Mouse (Mus musculus) embryonic facial prominence, embryonic 12.5 days (tissue): Measurements from ENCODE around the gene Cfd. TPM values are rescaled to one million over a fixed set of nuclear protein-coding genes. Genes with fewer than 3 reads are reported as not detected.

Source experiments
- ATAC-seq: fragments of 200-750 bp; cut with Nextera tagmentation; 2 replicates; pipeline ENCODE4 v1.8.0; 2017; ENCODE audit not compliant: insufficient number of reproducible peaks, insufficient read depth, low FRiP score, low TSS enrichment
- H3K27ac ChIP-seq: fragments of 300-500 bp; sonication (generic); 2 replicates; pipeline ENCODE4 v1.5.1; 2016; ENCODE audit warnings: mild to moderate bottlenecking
- H3K27me3 ChIP-seq: fragments of 300-500 bp; sonication (generic); 2 replicates; pipeline ENCODE4 v1.6.1; 2016; ENCODE audit warnings: mild to moderate bottlenecking, moderate library complexity
- H3K36me3 ChIP-seq: fragments of 300-500 bp; sonication (generic); 2 replicates; pipeline ENCODE4 v1.6.1; 2016; ENCODE audit warnings: mild to moderate bottlenecking
- H3K4me1 ChIP-seq: fragments of 300-500 bp; sonication (generic); 2 replicates; pipeline ENCODE4 v1.6.1; 2016
- H3K4me2 ChIP-seq: fragments of 300-500 bp; sonication (generic); replicated peaks from 2 replicates; pipeline ENCODE4 v1.6.1; 2016; ENCODE audit warnings: mild to moderate bottlenecking, moderate library complexity
- H3K4me3 ChIP-seq: fragments of 300-500 bp; sonication (generic); 2 replicates; pipeline ENCODE4 v1.5.1; 2016; ENCODE audit warnings: mild to moderate bottlenecking
- H3K9ac ChIP-seq: fragments of 300-500 bp; sonication (generic); 2 replicates; pipeline ENCODE4 v1.6.1; 2016; ENCODE audit warnings: mild to moderate bottlenecking, moderate library complexity
- H3K9me3 ChIP-seq: fragments of 300-500 bp; sonication (generic); 2 replicates; pipeline ENCODE4 v1.6.1; 2016; ENCODE audit warnings: mild to moderate bottlenecking, moderate library complexity
- WGBS: fragments of 180-500 bp; shearing (Covaris S2); methylation state at CpG from one replicate; pipeline ENCODE4 v1.1.7; 2016; 5-methylcytosine and 5-hydroxymethylcytosine counted together
- polyA plus RNA-seq: library from polyadenylated mRNA; unstranded; fragments of >200 nt; fragmentation: Nextera tagmentation; extraction: Ambion mirVana; gene quantifications from 2 replicates; pipeline ENCODE4 v1.2.1, GENCODE M21; 2016

The Cfd gene
- polyA plus RNA-seq, 1 experiment from 2014 or later, result not detected

GRCm38 (mm10) chr10:79914948-79915596 lies 24.4 kb downstream of the Cfd start:
- no peak for ATAC-seq
- WGBS, result 77% methylated on average over 7 of the region's 7 CpGs
- 0 out of 2 replicates have a peak overlapping the region, but pooled peaks have one; percentile 18 for H3K4me2 ChIP-seq
- H3K9ac ChIP-seq, result peak overlapping the region; percentile 27; the same call in 1 of the 2 replicates
- no peak overlapping the region for H3K27ac ChIP-seq
- no peaks in the 10 kb centered on the region for H3K9me3 ChIP-seq
- H3K27me3 ChIP-seq, result peaks cover 30% of the 10 kb centered on the region
- peaks cover 41% of the 10 kb centered on the region for H3K4me1 ChIP-seq
- no peak overlapping the region for H3K4me3 ChIP-seq
- H3K36me3 ChIP-seq, result peaks cover 25% of the 10 kb centered on the region

GRCm38 (mm10) chr10:79916081-79916480 lies 25.4 kb downstream of the Cfd start:
- WGBS, result 8% methylated on average over 8 of the region's 8 CpGs
- peak overlapping the region; percentile 95 for H3K9ac ChIP-seq
- H3K4me2 ChIP-seq, result peak overlapping the region; percentile 90
- H3K9me3 ChIP-seq, result no peaks in the 10 kb centered on the region
- peak overlapping the region; percentile 77 for H3K4me3 ChIP-seq
- H3K4me1 ChIP-seq, result peaks cover 51% of the 10 kb centered on the region
- H3K27me3 ChIP-seq, result peaks cover 40% of the 10 kb centered on the region
- H3K36me3 ChIP-seq, result peaks cover 17% of the 10 kb centered on the region
- H3K27ac ChIP-seq, result peak overlapping the region; percentile 67; the same call in 1 of the 2 replicates
- no peak for ATAC-seq

GRCm38 (mm10) chr10:79916808-79917531 lies 26.3 kb downstream of the Cfd start, which contains the start of gene Kiss1r:
TSS of gene Kiss1r (plus strand) at chr10:79916971.
- Histone ChIP-seq H3K9me3 (no peaks in the 10 kb centered on the region), H3K36me3 (peaks cover 8% of the 10 kb centered on the region), H3K27me3 (peaks cover 49% of the 10 kb centered on the region), H3K4me3 (peak within 1 kb of the TSS; percentile 77), H3K27ac (peak within 1 kb of the TSS; percentile 67), H3K9ac (peak within 1 kb of the TSS; percentile 95), H3K4me1 (peaks cover 58% of the 10 kb centered on the region), H3K4me2 (peak within 1 kb of the TSS; percentile 90)
- peak; percentile 79 for ATAC-seq
- WGBS, result 2% methylated on average over 42 of the region's 42 CpGs

- H3K36me3 ChIP-seq, result peaks cover 2% of the 10 kb centered on the region; the same call in 1 of the 2 replicates
- peaks cover 55% of the 10 kb centered on the region for H3K27me3 ChIP-seq
- peak overlapping the region; percentile 77 for H3K4me3 ChIP-seq
- H3K9me3 ChIP-seq, result no peaks in the 10 kb centered on the region
- ATAC-seq, result no peak
- H3K4me2 ChIP-seq, result peak overlapping the region; percentile 90; the same call in 1 of the 2 replicates
- 65% methylated on average over 5 of the region's 5 CpGs for WGBS
- no peak overlapping the region for H3K9ac ChIP-seq
- H3K27ac ChIP-seq, result no peak overlapping the region
- peaks cover 58% of the 10 kb centered on the region for H3K4me1 ChIP-seq
Observed at GRCm38 (mm10) chr10:79917532-79918100, 27.0 kb downstream of the Cfd start.

- Histone ChIP-seq H3K4me1 (peaks cover 58% of the 10 kb centered on the region), H3K4me2 (peak overlapping the region; percentile 35), H3K9me3 (no peaks in the 10 kb centered on the region), H3K4me3 (peak overlapping the region; percentile 11), H3K9ac (0 out of 2 replicates have a peak overlapping the region, but pooled peaks have one; percentile 11), H3K36me3 (no peaks in the 10 kb centered on the region), H3K27me3 (peaks cover 64% of the 10 kb centered on the region), H3K27ac (no peak overlapping the region)
- WGBS, result 7% methylated on average over 35 of the region's 35 CpGs
- no peak for ATAC-seq
Observed at GRCm38 (mm10) chr10:79918231-79919078, 27.8 kb downstream of the Cfd start.

GRCm38 (mm10) chr10:79919251-79919849 lies 28.7 kb downstream of the Cfd start:
- peak overlapping the region; percentile 17; the same call in 1 of the 2 replicates for H3K4me3 ChIP-seq
- H3K36me3 ChIP-seq, result no peaks in the 10 kb centered on the region
- no peak overlapping the region for H3K27ac ChIP-seq
- 2% methylated on average over 21 of the region's 21 CpGs for WGBS
- no peak overlapping the region for H3K9ac ChIP-seq
- peak overlapping the region; percentile 35 for H3K4me2 ChIP-seq
- H3K27me3 ChIP-seq, result peaks cover 66% of the 10 kb centered on the region
- ATAC-seq, result no peak
- no peaks in the 10 kb centered on the region for H3K9me3 ChIP-seq
- peaks cover 53% of the 10 kb centered on the region for H3K4me1 ChIP-seq

- 15% methylated on average over 26 of the region's 26 CpGs for WGBS
- H3K27me3 ChIP-seq, result peaks cover 66% of the 10 kb centered on the region
- peak; percentile 24; the same call in 1 of the 2 replicates for ATAC-seq
- H3K4me1 ChIP-seq, result peaks cover 47% of the 10 kb centered on the region
- H3K9ac ChIP-seq, result 0 out of 2 replicates have a peak overlapping the region, but pooled peaks have one; percentile 2
- H3K4me3 ChIP-seq, result peak overlapping the region; percentile 27
- no peak overlapping the region for H3K27ac ChIP-seq
- H3K36me3 ChIP-seq, result no peaks in the 10 kb centered on the region
- H3K9me3 ChIP-seq, result no peaks in the 10 kb centered on the region
- H3K4me2 ChIP-seq, result peak overlapping the region; percentile 47
Observed at GRCm38 (mm10) chr10:79920056-79920890, 29.6 kb downstream of the Cfd start.

- peak within 1 kb of the TSS; percentile 47 for H3K4me2 ChIP-seq
- H3K4me1 ChIP-seq, result peaks cover 46% of the 10 kb centered on the region
- 3% methylated on average over 39 of the region's 41 CpGs for WGBS
- peak within 1 kb of the TSS; percentile 27 for H3K4me3 ChIP-seq
- ATAC-seq, result no peak
- H3K27ac ChIP-seq, result no peak within 1 kb of the TSS
- H3K9me3 ChIP-seq, result no peaks in the 10 kb centered on the region
- H3K9ac ChIP-seq, result peak within 1 kb of the TSS; percentile 31
- H3K27me3 ChIP-seq, result peaks cover 66% of the 10 kb centered on the region
- H3K36me3 ChIP-seq, result no peaks in the 10 kb centered on the region
Observed at GRCm38 (mm10) chr10:79920958-79921535, 30.4 kb downstream of the Cfd start, which contains the start of gene R3hdm4. TSS of gene R3hdm4 (minus strand) at chr10:79921208.

- no peak overlapping the region for H3K27ac ChIP-seq
- peaks cover 66% of the 10 kb centered on the region for H3K27me3 ChIP-seq
- H3K36me3 ChIP-seq, result no peaks in the 10 kb centered on the region
- H3K4me2 ChIP-seq, result peak overlapping the region; percentile 47
- no peaks in the 10 kb centered on the region for H3K9me3 ChIP-seq
- H3K4me3 ChIP-seq, result peak overlapping the region; percentile 27
- H3K4me1 ChIP-seq, result peaks cover 49% of the 10 kb centered on the region
- ATAC-seq, result no peak
- peak overlapping the region; percentile 31 for H3K9ac ChIP-seq
- WGBS, result 1% methylated on average over 34 of the region's 34 CpGs
Observed at GRCm38 (mm10) chr10:79921572-79921971, 30.9 kb downstream of the Cfd start.
